ENCODE assay signal across 16 mouse cellular contexts in genomic region chr2:33261475-33261874, GRCm38 (mm10). TPM values are rescaled to one million over a fixed set of nuclear protein-coding genes. Genes with fewer than 3 reads are reported as not detected.
DNase-seq lines count a peak whose midpoint lies in the region; TF ChIP-seq lines count a peak whose summit lies in the region.
"Had no signal": no experiment of that assay in that cellular context is flagged by ENCODE, and none has a peak within 500 bp of the region (broad histone marks: within the 10 kb centered on the region; RNA-seq: fewer than 3 reads in every experiment).

No protein-coding gene starts in this region.

- intact Hi-C loops in heart, postnatal 10 days (cut with DNase I), result no loop called here
- intact Hi-C loops in left cerebral cortex, adult 2 months (cut with DNase I), result no loop called here
- intact Hi-C loops in left cerebral cortex, postnatal 14 days (cut with DNase I), result no loop called here

- H3K9me3 ChIP-seq in heart, embryonic 10.5 days, result no peaks in the 10 kb centered on the region
- H3K9me3 ChIP-seq: embryonic facial prominence, embryonic 10.5 days; embryonic facial prominence, embryonic 12.5 days; forebrain, embryonic 13.5 days; forebrain, embryonic 15.5 days had no signal

- no peak for TF ChIP-seq CTCF in left cerebral cortex, adult 2 months (IDR thresholded peaks at IDR 0.05)

- H3K27me3 ChIP-seq in heart, embryonic 10.5 days (ENCODE audit: insufficient read depth, poor library complexity, severe bottlenecking), result no peaks in the 10 kb centered on the region
- H3K27me3 ChIP-seq: embryonic facial prominence, embryonic 12.5 days; forebrain, embryonic 13.5 days; forebrain, embryonic 15.5 days had no signal

- H3K36me3 ChIP-seq in heart, embryonic 10.5 days, result peaks cover 3% of the 10 kb centered on the region; the same call in 1 of the 2 replicates
- H3K36me3 ChIP-seq: embryonic facial prominence, embryonic 10.5 days; embryonic facial prominence, embryonic 12.5 days had no signal

- no peak overlapping the region for H3K4me3 ChIP-seq in heart, embryonic 10.5 days
- no peak overlapping the region for H3K4me3 ChIP-seq in left cerebral cortex, adult 2 months
- H3K4me3 ChIP-seq: embryonic facial prominence, embryonic 10.5 days; embryonic facial prominence, embryonic 12.5 days; forebrain, embryonic 13.5 days; forebrain, embryonic 15.5 days had no signal

- no peak for DNase-seq in heart, embryonic 10.5 days (ENCODE audit: low spot score)
- DNase-seq in heart, postnatal 10 days, result no peak
- no peak for DNase-seq in left cerebral cortex, adult 2 months (ENCODE audit: extremely low spot score in 1 of 2, low spot score in 2 of 2)
- no peak for DNase-seq in left cerebral cortex, postnatal 14 days (ENCODE audit: low spot score in 2 of 2)
- DNase-seq in urinary bladder, adult 2 months (ENCODE audit: low spot score), result no peak
- DNase-seq: adrenal gland, adult 2 months; adrenal gland, postnatal 10 days; adrenal gland, postnatal 25 days; cerebellum, adult 11 months; cerebellum, adult 8-10 months; cerebellum, adult 9-11 months; cerebellum, postnatal 36 days had no signal

- 0 out of 2 replicates have a peak overlapping the region, but pooled peaks have one; percentile 18 for H3K27ac ChIP-seq in heart, embryonic 10.5 days
- peak overlapping the region; percentile 42 for H3K27ac ChIP-seq in left cerebral cortex, adult 2 months
- H3K27ac ChIP-seq: embryonic facial prominence, embryonic 10.5 days; embryonic facial prominence, embryonic 12.5 days; forebrain, embryonic 13.5 days; forebrain, embryonic 15.5 days had no signal

- 80% methylated on average over 3 of the region's 3 CpGs for WGBS in heart, embryonic 10.5 days

- H3K4me1 ChIP-seq in heart, embryonic 10.5 days, result peaks cover 48% of the 10 kb centered on the region

RNA-seq across cellular contexts. Expression of gene Angptl2, which starts 45.6 kb away (rescaled TPM):
- 40.4 and 49.8 TPM in 2 replicates for polyA plus RNA-seq in heart, embryonic 10.5 days (2016; fragmentation: Nextera tagmentation; extraction: Ambion mirVana)
- 100 to 1,000 TPM; 135 to 141 TPM for total RNA-seq in heart, postnatal 10 days (2021)
- total RNA-seq in left cerebral cortex, adult 2 months (2021), result 1 to 10 TPM; 2.1 to 2.9 TPM
- 1 to 10 TPM; 3.1 to 3.6 TPM for total RNA-seq in left cerebral cortex, postnatal 14 days (2021)
- polyA plus RNA-seq in urinary bladder, adult 2 months (2012; rRNA removed), result 67.7 and 73.5 TPM in 2 replicates

Comparison
In these comparisons a context has a peak if more than half of its experiments do, and no peak if none do; other contexts are left out.
1. RNA of gene Angptl2, which starts 45.6 kb away (total RNA-seq): 135 to 141 TPM in heart, postnatal 10 days; 3.1 to 3.6 TPM in left cerebral cortex, postnatal 14 days and 2.1 to 2.9 TPM in left cerebral cortex, adult 2 months; every median in the first group is over 10 times any median in the second.